Mouse (Mus musculus) liver, embryonic 14.5 days (tissue): ENCODE results near the gene Rora.

Experiments
- CTCF ChIP-seq: IDR thresholded peaks from 2 replicates; pipeline ENCODE4 v1.5.1; 2016; ENCODE audit warnings: antibody characterized with exemption, low read depth, control low read depth
- EP300 ChIP-seq: IDR thresholded peaks from 2 replicates; pipeline ENCODE4 v1.6.1; 2016; ENCODE audit warnings: antibody characterized with exemption, low read depth

GRCm38 (mm10) chr9:69307974-69308373 lies 654.4 kb downstream of the Rora start:
- no peak for TF ChIP-seq EP300
- no peak for TF ChIP-seq CTCF
